Mouse (Mus musculus) adrenal gland, postnatal 14 days (tissue): ENCODE results near the gene Gm20716. TPM values are rescaled to one million over a fixed set of nuclear protein-coding genes. Genes with fewer than 3 reads are reported as not detected.
"Not testable (repeated sequence)": the region's sequence is repeated elsewhere in the genome, so short reads cannot be mapped to it uniquely, and the experiment has no call there.

Source experiments
- DNase-seq: peaks from one replicate; pipeline ENCODE4 v3.0.0; 2021; ENCODE audit warnings: mixed read lengths
- microRNA-seq, 2 experiments: library from miRNA; unstranded; fragments of <30 nt; microRNA quantifications; one replicate each; pipeline ENCODE4 v1.2.0; 2021
- total RNA-seq: library from RNA; stranded (reverse); gene quantifications from 2 replicates; pipeline ENCODE4 v1.2.3, GENCODE M21; 2021

Gene Gm20716
- total RNA-seq, 1 experiment from 2014 or later: 25.8 TPM

- no peak for DNase-seq
These were observed 63.3 kb downstream of the Gm20716 start for GRCm38 (mm10) chr2:168166750-168167460.

DNA sequence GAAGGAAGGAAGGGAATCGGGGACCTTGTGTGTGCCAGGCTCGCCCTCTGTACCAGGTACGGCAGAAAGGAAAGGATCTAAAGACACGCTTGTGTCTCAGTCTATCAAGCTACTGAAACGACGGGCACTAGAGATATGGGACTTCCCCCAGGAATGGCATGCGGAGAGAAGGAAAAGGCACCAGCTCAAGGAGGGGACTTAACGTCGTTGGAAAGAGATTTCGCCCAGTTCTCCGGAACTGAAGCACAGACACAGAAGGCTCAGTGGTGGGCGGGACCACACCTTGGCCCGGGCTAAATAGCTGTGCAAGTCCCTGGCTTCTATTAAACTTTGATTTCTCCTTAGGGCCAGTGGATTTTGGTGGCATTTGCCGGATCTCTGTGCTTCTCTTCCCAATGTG is 68.2 kb downstream of the Gm20716 start:
- DNase-seq: no peak

DNA sequence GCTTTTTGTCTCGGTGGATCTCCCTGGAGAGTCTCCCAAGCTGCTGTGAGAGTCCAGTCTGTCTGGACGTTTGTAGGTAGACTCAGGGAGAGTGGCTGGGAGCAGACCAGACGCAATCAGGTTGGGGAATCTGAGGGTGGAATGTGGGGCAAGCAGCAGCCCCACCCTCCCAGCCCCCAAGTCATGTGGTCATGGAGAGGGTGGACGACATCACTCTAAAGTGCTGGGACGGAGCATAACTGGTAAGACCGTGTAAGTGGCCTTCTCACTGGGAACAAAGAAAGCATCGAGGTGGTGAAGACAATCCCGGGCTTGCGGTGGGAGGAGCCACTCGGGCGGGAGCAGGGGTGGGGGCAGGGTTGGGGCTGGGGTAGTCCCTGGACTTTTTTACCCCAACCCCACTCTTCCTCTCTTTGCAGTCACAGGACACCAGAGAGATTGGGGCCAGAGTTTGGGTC is 68.6 kb downstream of the Gm20716 start:
- no peak for DNase-seq

GRCm38 (mm10) chr2:168160370-168160930 is 69.7 kb downstream of the Gm20716 start:
- no peak for DNase-seq

DNA sequence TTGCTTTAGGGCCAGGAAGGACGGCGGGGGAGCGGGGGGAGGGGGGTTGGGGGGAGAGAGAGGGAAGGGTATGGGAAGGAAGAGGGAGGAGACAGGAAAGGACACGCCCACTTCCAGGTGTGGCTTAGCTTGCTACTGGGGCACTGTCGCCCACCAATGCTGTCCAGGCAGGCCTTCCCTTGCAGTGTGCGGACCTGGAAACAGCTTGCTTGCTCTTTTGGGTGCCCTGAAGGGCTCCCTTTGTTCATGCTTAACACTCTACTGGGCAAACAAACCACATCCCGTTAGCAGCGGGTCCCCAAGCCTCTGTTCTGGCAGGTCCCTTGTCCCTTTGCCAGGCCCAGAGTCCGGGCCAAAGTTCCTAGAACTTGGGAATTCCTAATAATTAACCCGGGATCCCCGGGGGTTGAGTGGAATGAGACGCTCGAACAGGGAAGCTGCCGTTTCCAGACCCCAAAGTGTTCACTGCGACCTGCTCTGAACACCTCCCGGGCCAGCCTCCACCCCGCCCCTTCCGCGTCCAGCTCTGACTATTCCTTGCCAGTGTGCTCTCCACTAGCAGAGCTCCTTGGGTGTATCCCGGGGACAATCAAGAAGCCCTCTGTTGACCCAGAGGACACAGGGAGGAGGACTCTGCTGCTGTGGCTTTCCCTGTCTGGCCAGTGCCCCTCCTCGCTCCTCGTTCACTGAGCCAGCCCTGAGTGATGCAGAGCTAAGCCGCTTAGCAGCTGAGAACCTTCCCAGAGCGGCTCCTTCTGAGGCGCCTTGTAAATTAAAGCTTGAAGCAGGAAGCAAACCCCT is 71.1 kb downstream of the Gm20716 start:
- peak; percentile 43 for DNase-seq

GRCm38 (mm10) chr2:168157974-168158373 is 72.2 kb downstream of the Gm20716 start:
- not testable (repeated sequence) for DNase-seq

DNA sequence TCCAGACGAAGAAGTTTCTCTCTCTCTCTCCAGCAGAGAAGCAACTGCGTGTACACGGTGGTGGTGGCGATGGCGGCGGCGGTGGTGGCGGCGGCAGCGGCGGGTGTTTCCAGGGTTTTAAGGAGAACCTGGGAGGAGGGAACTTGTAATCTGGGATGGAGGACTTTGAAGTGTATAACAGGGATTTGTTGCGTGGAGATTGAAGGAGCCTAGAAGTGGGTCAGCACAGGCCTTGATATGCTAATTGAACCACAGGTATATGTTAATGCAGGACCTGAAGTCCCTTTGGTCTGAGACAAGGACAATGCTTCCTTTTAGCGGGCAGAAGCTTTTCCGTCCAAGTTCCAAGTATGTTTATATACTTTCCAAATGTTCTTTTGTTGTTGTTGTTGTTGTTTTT is 73.8 kb downstream of the Gm20716 start:
- DNase-seq: no peak

DNA sequence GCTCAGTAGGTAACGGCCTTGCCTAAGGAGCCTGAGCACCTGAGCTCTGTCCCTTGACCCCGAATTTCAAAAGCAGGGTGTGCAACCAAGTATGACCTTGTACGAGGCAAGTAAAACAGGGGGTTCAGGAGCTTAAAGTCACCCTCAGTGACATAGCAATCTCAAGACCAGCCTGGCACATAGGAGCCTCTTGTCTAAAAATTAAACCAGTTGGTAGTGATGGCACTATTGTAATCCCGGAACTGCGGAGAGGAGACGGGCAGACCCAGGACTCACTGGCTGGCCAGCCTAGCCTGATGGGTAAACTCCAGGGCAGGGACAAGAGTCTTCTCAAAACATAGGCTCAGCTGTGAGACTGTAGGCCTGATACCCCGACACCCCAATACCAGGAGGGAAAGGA is 74.5 kb downstream of the Gm20716 start:
- no peak for DNase-seq

DNA sequence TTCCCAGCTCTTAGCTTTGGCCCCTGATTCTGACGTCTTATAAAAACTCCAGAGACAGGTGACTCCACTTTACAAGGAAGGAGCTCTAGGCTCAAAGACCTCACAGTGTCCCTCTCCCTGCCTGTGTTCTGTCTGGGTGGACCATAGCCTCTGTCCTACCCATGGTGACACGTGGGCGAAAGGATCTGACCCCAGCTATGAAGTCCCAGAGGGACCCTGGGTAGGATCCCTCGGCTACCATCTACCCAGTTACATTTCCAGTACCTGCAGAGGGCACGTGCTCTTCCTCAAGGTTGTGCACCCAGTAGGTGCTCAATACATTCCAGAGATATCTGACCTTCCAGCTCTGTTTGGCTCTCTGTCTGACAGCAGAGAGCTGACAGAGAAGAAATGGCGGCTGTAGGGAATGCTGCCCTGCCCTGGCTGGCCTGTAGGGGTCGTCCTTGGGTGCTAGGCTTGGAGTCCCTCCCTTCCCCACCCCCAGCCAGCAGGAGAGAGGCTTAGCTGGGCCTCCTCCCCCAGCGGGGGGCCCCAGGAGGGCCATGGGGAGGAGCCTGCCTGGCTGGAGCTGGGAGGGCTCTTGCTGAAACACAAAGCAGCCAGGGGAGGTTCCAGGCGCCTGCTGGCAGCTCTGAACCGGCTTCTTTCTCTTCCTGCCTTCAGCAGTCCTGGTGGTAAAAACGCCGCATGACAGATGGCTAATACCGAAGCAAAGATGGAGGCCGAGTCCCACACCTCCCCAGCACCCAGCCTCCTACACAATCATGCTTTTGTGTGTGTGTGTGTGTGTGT is 75.9 kb downstream of the Gm20716 start:
- DNase-seq: peak; percentile 96

GRCm38 (mm10) chr2:168149241-168149640 is 80.9 kb downstream of the Gm20716 start:
- no peak for DNase-seq

- DNase-seq: peak; percentile 56
These were observed 82.3 kb downstream of the Gm20716 start for GRCm38 (mm10) chr2:168147722-168148432.

- no peak for DNase-seq
These were observed 84.7 kb downstream of the Gm20716 start for GRCm38 (mm10) chr2:168145437-168145836.

DNA sequence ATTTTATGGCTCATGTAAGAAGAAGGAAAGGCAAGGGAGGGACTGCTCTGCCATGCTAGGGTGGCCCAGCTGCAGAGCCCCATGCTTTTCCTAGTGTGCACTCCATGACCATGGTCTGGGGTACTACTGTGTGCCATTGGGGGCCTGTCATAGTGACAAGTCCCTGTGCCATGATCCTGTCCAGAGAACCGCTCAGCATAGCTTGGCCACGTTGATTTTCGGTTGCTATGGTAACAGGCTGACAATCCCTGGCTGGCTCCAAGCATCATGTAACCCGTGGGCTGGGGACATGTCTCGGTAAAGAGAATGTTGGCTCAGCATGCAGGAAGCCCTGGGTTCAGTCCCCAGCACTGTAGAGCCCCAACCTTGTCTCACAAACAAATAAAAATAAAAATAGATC is 86.4 kb downstream of the Gm20716 start:
- DNase-seq: no peak

GRCm38 (mm10) chr2:168137161-168137560 is 93.0 kb downstream of the Gm20716 start:
- no peak for DNase-seq

Small RNA genes within 50 kb of the gene (microRNA-seq; reads per million reads assigned to microRNA genes)
- gene Gm24561: 0 reads per million in 2 experiments

Other genes with a start within 250 kb of the Gm20716 start
- gene Ripor3, start 219.7 kb downstream of the Gm20716 start, total RNA-seq: 2.6 and 5.3 TPM in 2 replicates
- gene Pard6b, start 149.4 kb downstream of the Gm20716 start, total RNA-seq: 1.7 and 1.9 TPM in 2 replicates
- gene Adnp, start 23.3 kb downstream of the Gm20716 start, total RNA-seq: 48.9 and 51.8 TPM in 2 replicates
- 116 and 126 TPM in 2 replicates for gene Dpm1, start 227 bp upstream of the Gm20716 start, total RNA-seq
- 11.9 and 12.2 TPM in 2 replicates for gene Mocs3, start 258 bp upstream of the Gm20716 start, total RNA-seq
- gene Kcng1, start 51.4 kb upstream of the Gm20716 start, total RNA-seq: 0.08 TPM in 1 of 2 replicates, not detected in the other